Mouse (Mus musculus): ENCODE measurements around the gene Ccnd3. TPM values are rescaled to one million over a fixed set of nuclear protein-coding genes. Genes with fewer than 3 reads are reported as not detected.

Ccnd3 gene
- polyA plus RNA-seq, 1 experiment from 2014 or later = 81.7 TPM

- 73% methylated on average over 4 of the region's 4 CpGs for WGBS
- H3K27me3 ChIP-seq (replicated peaks; ENCODE audit: control insufficient read depth, insufficient read depth, low read length) = no peaks in the 10 kb centered on the region; the same call in 1 of the 2 replicates
- ATAC-seq = no peak
- H3K9me3 ChIP-seq (ENCODE audit: control insufficient read depth, low read length) = no peaks in the 10 kb centered on the region
- H3K4me2 ChIP-seq (ENCODE audit: low read length) = no peak overlapping the region
- no peaks in the 10 kb centered on the region for H3K4me1 ChIP-seq (ENCODE audit: control insufficient read depth, insufficient read depth, low read depth, low read length)
- H3K4me3 ChIP-seq (ENCODE audit: low read length) = no peak overlapping the region
- H3K36me3 ChIP-seq (ENCODE audit: control insufficient read depth, insufficient read depth, low read length) = no peaks in the 10 kb centered on the region
- no peak overlapping the region for H3K9ac ChIP-seq (ENCODE audit: low read depth, low read length)
- no peak overlapping the region for H3K27ac ChIP-seq (ENCODE audit: low read depth, low read length)
These were observed 30.6 kb upstream of the Ccnd3 start for GRCm38 (mm10) chr17:47474250-47474649.

- Histone ChIP-seq H3K4me2 (ENCODE audit: low read length) (no peak overlapping the region), H3K27ac (ENCODE audit: low read depth, low read length) (no peak overlapping the region), H3K9me3 (ENCODE audit: control insufficient read depth, low read length) (no peaks in the 10 kb centered on the region), H3K27me3 (replicated peaks; ENCODE audit: control insufficient read depth, insufficient read depth, low read length) (no peaks in the 10 kb centered on the region), H3K4me1 (ENCODE audit: control insufficient read depth, insufficient read depth, low read depth, low read length) (no peaks in the 10 kb centered on the region), H3K36me3 (ENCODE audit: control insufficient read depth, insufficient read depth, low read length) (no peaks in the 10 kb centered on the region), H3K9ac (ENCODE audit: low read depth, low read length) (no peak overlapping the region), H3K4me3 (ENCODE audit: low read length) (no peak overlapping the region)
- WGBS = 88% methylated on average over 4 of the region's 4 CpGs
- no peak for ATAC-seq
These were observed 29.7 kb upstream of the Ccnd3 start for GRCm38 (mm10) chr17:47475181-47475580.

GRCm38 (mm10) chr17:47475714-47476113 is 29.1 kb upstream of the Ccnd3 start:
- no peak overlapping the region for H3K4me2 ChIP-seq (ENCODE audit: low read length)
- H3K4me3 ChIP-seq (ENCODE audit: low read length) = no peak overlapping the region
- H3K27ac ChIP-seq (ENCODE audit: low read depth, low read length) = no peak overlapping the region
- no peaks in the 10 kb centered on the region for H3K9me3 ChIP-seq (ENCODE audit: control insufficient read depth, low read length)
- no peak overlapping the region for H3K9ac ChIP-seq (ENCODE audit: low read depth, low read length)
- 59% methylated on average over 3 of the region's 3 CpGs for WGBS
- H3K4me1 ChIP-seq (ENCODE audit: control insufficient read depth, insufficient read depth, low read depth, low read length) = no peaks in the 10 kb centered on the region
- H3K27me3 ChIP-seq (replicated peaks; ENCODE audit: control insufficient read depth, insufficient read depth, low read length) = no peaks in the 10 kb centered on the region
- no peaks in the 10 kb centered on the region for H3K36me3 ChIP-seq (ENCODE audit: control insufficient read depth, insufficient read depth, low read length)
- no peak for ATAC-seq

GRCm38 (mm10) chr17:47479887-47480286 is 25.0 kb upstream of the Ccnd3 start:
- 75% methylated on average over 3 of the region's 3 CpGs for WGBS
- Histone ChIP-seq H3K27ac (ENCODE audit: low read depth, low read length) (no peak overlapping the region), H3K4me1 (ENCODE audit: control insufficient read depth, insufficient read depth, low read depth, low read length) (no peaks in the 10 kb centered on the region), H3K4me2 (ENCODE audit: low read length) (no peak overlapping the region), H3K36me3 (ENCODE audit: control insufficient read depth, insufficient read depth, low read length) (no peaks in the 10 kb centered on the region), H3K9ac (ENCODE audit: low read depth, low read length) (no peak overlapping the region), H3K4me3 (ENCODE audit: low read length) (no peak overlapping the region), H3K27me3 (replicated peaks; ENCODE audit: control insufficient read depth, insufficient read depth, low read length) (no peaks in the 10 kb centered on the region), H3K9me3 (ENCODE audit: control insufficient read depth, low read length) (no peaks in the 10 kb centered on the region)
- no peak for ATAC-seq

- no peak overlapping the region for H3K4me2 ChIP-seq (ENCODE audit: low read length)
- H3K9ac ChIP-seq (ENCODE audit: low read depth, low read length) = no peak overlapping the region
- no peaks in the 10 kb centered on the region for H3K36me3 ChIP-seq (ENCODE audit: control insufficient read depth, insufficient read depth, low read length)
- H3K4me1 ChIP-seq (ENCODE audit: control insufficient read depth, insufficient read depth, low read depth, low read length) = no peaks in the 10 kb centered on the region
- H3K27me3 ChIP-seq (replicated peaks; ENCODE audit: control insufficient read depth, insufficient read depth, low read length) = no peaks in the 10 kb centered on the region
- no peak overlapping the region for H3K4me3 ChIP-seq (ENCODE audit: low read length)
- no peaks in the 10 kb centered on the region for H3K9me3 ChIP-seq (ENCODE audit: control insufficient read depth, low read length)
- ATAC-seq = no peak
- WGBS = 42% methylated on average over 2 of the region's 2 CpGs
- H3K27ac ChIP-seq (ENCODE audit: low read depth, low read length) = no peak overlapping the region
These were observed 22.4 kb upstream of the Ccnd3 start for GRCm38 (mm10) chr17:47482401-47482800.

- Histone ChIP-seq H3K4me3 (ENCODE audit: low read length) (no peak overlapping the region), H3K36me3 (ENCODE audit: control insufficient read depth, insufficient read depth, low read length) (peaks cover 6% of the 10 kb centered on the region; the same call in 1 of the 2 replicates), H3K4me2 (ENCODE audit: low read length) (no peak overlapping the region), H3K27me3 (replicated peaks; ENCODE audit: control insufficient read depth, insufficient read depth, low read length) (no peaks in the 10 kb centered on the region), H3K9ac (ENCODE audit: low read depth, low read length) (no peak overlapping the region), H3K4me1 (ENCODE audit: control insufficient read depth, insufficient read depth, low read depth, low read length) (no peaks in the 10 kb centered on the region), H3K9me3 (ENCODE audit: control insufficient read depth, low read length) (no peaks in the 10 kb centered on the region), H3K27ac (ENCODE audit: low read depth, low read length) (no peak overlapping the region)
- ATAC-seq = peak; percentile 35; the same call in 1 of the 2 replicates
- 8% methylated on average over 1 of the region's 1 CpGs for WGBS
These were observed 20.5 kb upstream of the Ccnd3 start for GRCm38 (mm10) chr17:47484241-47484921.

GRCm38 (mm10) chr17:47484993-47485392 is 19.9 kb upstream of the Ccnd3 start:
- 10% methylated on average over 3 of the region's 3 CpGs for WGBS
- Histone ChIP-seq H3K4me1 (ENCODE audit: control insufficient read depth, insufficient read depth, low read depth, low read length) (no peaks in the 10 kb centered on the region), H3K4me2 (ENCODE audit: low read length) (no peak overlapping the region), H3K27me3 (replicated peaks; ENCODE audit: control insufficient read depth, insufficient read depth, low read length) (no peaks in the 10 kb centered on the region), H3K27ac (ENCODE audit: low read depth, low read length) (no peak overlapping the region), H3K9me3 (ENCODE audit: control insufficient read depth, low read length) (no peaks in the 10 kb centered on the region), H3K9ac (ENCODE audit: low read depth, low read length) (no peak overlapping the region), H3K4me3 (ENCODE audit: low read length) (no peak overlapping the region), H3K36me3 (ENCODE audit: control insufficient read depth, insufficient read depth, low read length) (peaks cover 12% of the 10 kb centered on the region)
- no peak for ATAC-seq

GRCm38 (mm10) chr17:47485791-47486190 is 19.1 kb upstream of the Ccnd3 start:
- H3K9me3 ChIP-seq (ENCODE audit: control insufficient read depth, low read length) = no peaks in the 10 kb centered on the region
- no peak; the same call in 1 of the 2 replicates for ATAC-seq
- peaks cover 12% of the 10 kb centered on the region for H3K36me3 ChIP-seq (ENCODE audit: control insufficient read depth, insufficient read depth, low read length)
- no peaks in the 10 kb centered on the region for H3K4me1 ChIP-seq (ENCODE audit: control insufficient read depth, insufficient read depth, low read depth, low read length)
- WGBS = 69% methylated on average over 3 of the region's 3 CpGs
- no peak overlapping the region for H3K9ac ChIP-seq (ENCODE audit: low read depth, low read length)
- H3K4me2 ChIP-seq (ENCODE audit: low read length) = no peak overlapping the region
- H3K4me3 ChIP-seq (ENCODE audit: low read length) = no peak overlapping the region
- H3K27ac ChIP-seq (ENCODE audit: low read depth, low read length) = no peak overlapping the region
- no peaks in the 10 kb centered on the region for H3K27me3 ChIP-seq (replicated peaks; ENCODE audit: control insufficient read depth, insufficient read depth, low read length)

- 82% methylated on average over 9 of the region's 9 CpGs for WGBS
- Histone ChIP-seq H3K9me3 (ENCODE audit: control insufficient read depth, low read length) (no peaks in the 10 kb centered on the region), H3K4me3 (ENCODE audit: low read length) (no peak overlapping the region), H3K4me2 (ENCODE audit: low read length) (no peak overlapping the region), H3K4me1 (ENCODE audit: control insufficient read depth, insufficient read depth, low read depth, low read length) (no peaks in the 10 kb centered on the region), H3K9ac (ENCODE audit: low read depth, low read length) (no peak overlapping the region), H3K27ac (ENCODE audit: low read depth, low read length) (no peak overlapping the region), H3K36me3 (ENCODE audit: control insufficient read depth, insufficient read depth, low read length) (peaks cover 27% of the 10 kb centered on the region), H3K27me3 (replicated peaks; ENCODE audit: control insufficient read depth, insufficient read depth, low read length) (no peaks in the 10 kb centered on the region)
- ATAC-seq = no peak
These were observed 14.1 kb upstream of the Ccnd3 start for GRCm38 (mm10) chr17:47490791-47491190.

Data from hindbrain, embryonic 16.5 days (tissue).